19 mouse cellular contexts compared by ENCODE assay signal in genomic region chr8:13188052-13188555, GRCm38 (mm10). TPM values are rescaled to one million over a fixed set of nuclear protein-coding genes. Genes with fewer than 3 reads are reported as not detected.
DNase-seq lines count a peak whose midpoint lies in the region; ATAC-seq and TF ChIP-seq lines count a peak whose summit lies in the region.
"Had no signal": no experiment of that assay in that cellular context is flagged by ENCODE, and none has a peak within 500 bp of the region (broad histone marks: within the 10 kb centered on the region; RNA-seq: fewer than 3 reads in every experiment).

No protein-coding gene starts in this region.

- WGBS in midbrain, embryonic 11.5 days: 87% methylated on average over 13 of the region's 13 CpGs
- 85% methylated on average over 13 of the region's 13 CpGs for WGBS in midbrain, postnatal 0 days

- H3K27ac ChIP-seq in midbrain, embryonic 11.5 days (ENCODE audit: low read depth, low read length): no peak overlapping the region
- H3K27ac ChIP-seq in midbrain, postnatal 0 days (ENCODE audit: low read depth, low read length): no peak overlapping the region
- H3K27ac ChIP-seq: embryonic facial prominence, embryonic 13.5 days; embryonic facial prominence, embryonic 15.5 days; forebrain, embryonic 10.5 days; forebrain, embryonic 12.5 days had no signal

- H3K27me3 ChIP-seq in midbrain, embryonic 11.5 days (ENCODE audit: control insufficient read depth, insufficient read depth, low read length): no peaks in the 10 kb centered on the region
- H3K27me3 ChIP-seq in midbrain, postnatal 0 days (ENCODE audit: insufficient read depth, low read length): no peaks in the 10 kb centered on the region
- no peaks in the 10 kb centered on the region for H3K27me3 ChIP-seq in myocyte (ENCODE audit: control insufficient read depth, insufficient read depth, insufficient read length)
- H3K27me3 ChIP-seq: embryonic facial prominence, embryonic 13.5 days; embryonic facial prominence, embryonic 15.5 days; forebrain, embryonic 12.5 days had no signal

- TF ChIP-seq CTCF in midbrain, postnatal 0 days (IDR thresholded peaks at IDR 0.05): no peak

- H3ac ChIP-seq in myocyte (ENCODE audit: control insufficient read depth, insufficient read length): no peak overlapping the region

- H3K36me3 ChIP-seq in midbrain, embryonic 11.5 days (ENCODE audit: control insufficient read depth, insufficient read depth, low read length): no peaks in the 10 kb centered on the region
- no peaks in the 10 kb centered on the region for H3K36me3 ChIP-seq in midbrain, postnatal 0 days (ENCODE audit: insufficient read depth, low read length)
- peaks cover 5% of the 10 kb centered on the region for H3K36me3 ChIP-seq in myocyte (ENCODE audit: control insufficient read depth, insufficient read depth)

- H3K9ac ChIP-seq in midbrain, embryonic 11.5 days (ENCODE audit: low read length): no peak overlapping the region
- no peak overlapping the region for H3K9ac ChIP-seq in midbrain, postnatal 0 days (replicated peaks; ENCODE audit: low read length, poor library complexity, severe bottlenecking)
- H3K9ac ChIP-seq: embryonic facial prominence, embryonic 13.5 days; embryonic facial prominence, embryonic 15.5 days; forebrain, embryonic 12.5 days had no signal

- no peak for ATAC-seq in midbrain, embryonic 11.5 days (ENCODE audit: low FRiP score)
- no peak for ATAC-seq in midbrain, postnatal 0 days (ENCODE audit: low FRiP score)
- ATAC-seq: forebrain, embryonic 14.5 days; forebrain, embryonic 16.5 days had no signal

- H3K79me2 ChIP-seq in myocyte (ENCODE audit: control insufficient read depth, insufficient read depth): no peaks in the 10 kb centered on the region

- peak; percentile 70 for DNase-seq in midbrain, embryonic 11.5 days (ENCODE audit: low spot score, missing footprints)
- no peak for DNase-seq in midbrain, postnatal 0 days (ENCODE audit: low spot score)
- peak; percentile 22 for DNase-seq in retina, postnatal 1 day
- DNase-seq in kidney, adult 9 months: no peak
- DNase-seq: cerebellum, adult 11 months; cerebellum, adult 18-20 months; cerebellum, adult 8-10 months; cerebellum, adult 9-11 months; cerebellum, postnatal 14 days; cerebellum, postnatal 36 days; embryo, embryonic 11 days had no signal

- H3K4me2 ChIP-seq in midbrain, embryonic 11.5 days: no peak overlapping the region
- no peak overlapping the region for H3K4me2 ChIP-seq in midbrain, postnatal 0 days (ENCODE audit: low read depth, low read length, poor library complexity, severe bottlenecking)
- peak overlapping the region; percentile 50 for H3K4me2 ChIP-seq in myocyte (ENCODE audit: low read depth)
- H3K4me2 ChIP-seq: embryonic facial prominence, embryonic 13.5 days; embryonic facial prominence, embryonic 15.5 days; forebrain, embryonic 12.5 days had no signal

- no peak for TF ChIP-seq POLR2A in myocyte (IDR thresholded peaks at IDR 0.05; ENCODE audit: insufficient read length, low read depth)

- H3K4me1 ChIP-seq in midbrain, embryonic 11.5 days (ENCODE audit: control insufficient read depth, insufficient read depth, low read length): no peaks in the 10 kb centered on the region
- no peaks in the 10 kb centered on the region for H3K4me1 ChIP-seq in midbrain, postnatal 0 days (ENCODE audit: insufficient read depth, low read length)
- H3K4me1 ChIP-seq: embryonic facial prominence, embryonic 13.5 days; embryonic facial prominence, embryonic 15.5 days; forebrain, embryonic 10.5 days; forebrain, embryonic 12.5 days had no signal

- H3K9me3 ChIP-seq in midbrain, embryonic 11.5 days (ENCODE audit: control insufficient read depth, low read length): no peaks in the 10 kb centered on the region
- H3K9me3 ChIP-seq in midbrain, postnatal 0 days (ENCODE audit: low read length): no peaks in the 10 kb centered on the region
- H3K9me3 ChIP-seq: embryonic facial prominence, embryonic 13.5 days; embryonic facial prominence, embryonic 15.5 days; forebrain, embryonic 10.5 days; forebrain, embryonic 12.5 days had no signal

- no peak overlapping the region for H3K4me3 ChIP-seq in midbrain, embryonic 11.5 days (ENCODE audit: low read depth, low read length)
- no peak overlapping the region for H3K4me3 ChIP-seq in midbrain, postnatal 0 days (ENCODE audit: low read depth, low read length)
- H3K4me3 ChIP-seq in myocyte: no peak overlapping the region
- H3K4me3 ChIP-seq: embryonic facial prominence, embryonic 13.5 days; embryonic facial prominence, embryonic 15.5 days; erythroblast, embryonic 14.5 days; forebrain, embryonic 10.5 days; forebrain, embryonic 12.5 days had no signal

TF ChIP-seq in myocyte, 11 proteins besides CTCF, POLR2A, EP300 and RAD21:
- TF ChIP-seq CEBPB (IDR thresholded peaks at IDR 0.05; ENCODE audit: insufficient read depth, poor library complexity, severe bottlenecking): no peak
- TF ChIP-seq MYOD1 (IDR thresholded peaks at IDR 0.05; ENCODE audit: control insufficient read depth in 1 of 3, insufficient read length in 2 of 3, low read depth in 2 of 3): peak in 2 of 3 experiments; percentile 54 to 82
- TF ChIP-seq MYOG (IDR thresholded peaks at IDR 0.05; ENCODE audit: control insufficient read depth in 1 of 3, insufficient read depth in 1 of 3, insufficient read length in 2 of 3, low read depth in 2 of 3): peak; percentile 25 to 85 (median 54)

RNA-seq across cellular contexts. Expression of gene Grtp1, which starts 12.3 kb away (rescaled TPM):
- polyA plus RNA-seq in midbrain, embryonic 11.5 days (2014; fragmentation: Nextera tagmentation; extraction: Ambion mirVana): 20.9 and 22.0 TPM in 2 replicates
- total RNA-seq in midbrain, postnatal 0 days (2014; rRNA removed): 7.9 and 10.1 TPM in 2 replicates
- polyA plus RNA-seq in midbrain, postnatal 0 days (2015; fragmentation: Nextera tagmentation; extraction: Ambion mirVana): 18.9 and 19.9 TPM in 2 replicates
- polyA plus RNA-seq in myocyte (2012; fragmentation: generic; extraction: Trizol): 34.4 TPM

RNA-seq across cellular contexts. Expression of gene Lamp1, which starts 29.1 kb away (rescaled TPM):
- 274 and 282 TPM in 2 replicates for polyA plus RNA-seq in midbrain, embryonic 11.5 days (2014; fragmentation: Nextera tagmentation; extraction: Ambion mirVana)
- 273 and 322 TPM in 2 replicates for total RNA-seq in midbrain, postnatal 0 days (2014; rRNA removed)
- polyA plus RNA-seq in midbrain, postnatal 0 days (2015; fragmentation: Nextera tagmentation; extraction: Ambion mirVana): 358 and 371 TPM in 2 replicates
- 531 TPM for polyA plus RNA-seq in myocyte (2012; fragmentation: generic; extraction: Trizol)

Comparison
In these comparisons a context has a peak if more than half of its experiments do, and no peak if none do; other contexts are left out.
1. DNase-seq: peak in midbrain, embryonic 11.5 days (single experiment) and retina, postnatal 1 day (single experiment); none in midbrain, postnatal 0 days (single experiment) and kidney, adult 9 months (single experiment).